Mouse (Mus musculus): ENCODE measurements around the gene Cyb5d1. TPM values are rescaled to one million over a fixed set of nuclear protein-coding genes. Genes with fewer than 3 reads are reported as not detected.
A peak's percentile ranks its signal among the peaks of the same experiment; 100 is the strongest.

The Cyb5d1 gene
- polyA plus RNA-seq, 1 experiment from 2014 or later = 22.1 TPM

- Histone ChIP-seq H3K4me2 (ENCODE audit: low read length) (peak overlapping the region; percentile 93), H3K36me3 (ENCODE audit: control insufficient read depth, insufficient read depth, low read length) (peaks cover 13% of the 10 kb centered on the region), H3K9me3 (ENCODE audit: control insufficient read depth, low read length) (no peaks in the 10 kb centered on the region), H3K27me3 (ENCODE audit: control insufficient read depth, insufficient read depth, low read length) (no peaks in the 10 kb centered on the region), H3K27ac (replicated peaks in 1 of 2; ENCODE audit: control insufficient read depth in 1 of 2, insufficient read depth in 1 of 2, low read depth in 2 of 2, low read length in 2 of 2) (peak overlapping the region; percentile 79 to 97), H3K4me3 (ENCODE audit: control insufficient read depth in 1 of 2, insufficient read depth in 1 of 2, low read depth in 1 of 2, low read length in 2 of 2) (peak overlapping the region; percentile 89 to 97), H3K9ac (ENCODE audit: low read length) (peak overlapping the region; percentile 99), H3K4me1 (ENCODE audit: control insufficient read depth in 2 of 2, insufficient read depth in 2 of 2, low read length in 2 of 2) (peaks cover 39 to 60% of the 10 kb centered on the region in 2 experiments)
- WGBS = 1% methylated on average over 22 of the region's 22 CpGs
- peak; percentile 7; the same call in 1 of the 2 replicates for ATAC-seq (ENCODE audit: insufficient number of reproducible peaks, insufficient read depth, low FRiP score, low read depth)
These were observed 27.6 kb downstream of the Cyb5d1 start for GRCm38 (mm10) chr11:69367616-69368355.

GRCm38 (mm10) chr11:69366855-69367615 is 28.4 kb downstream of the Cyb5d1 start:
- no peaks in the 10 kb centered on the region for H3K27me3 ChIP-seq (ENCODE audit: control insufficient read depth, insufficient read depth, low read length)
- H3K4me1 ChIP-seq (ENCODE audit: control insufficient read depth in 2 of 2, insufficient read depth in 2 of 2, low read length in 2 of 2) = peaks cover 34 to 53% of the 10 kb centered on the region in 2 experiments
- peak overlapping the region; percentile 89 to 97 for H3K4me3 ChIP-seq (ENCODE audit: control insufficient read depth in 1 of 2, insufficient read depth in 1 of 2, low read depth in 1 of 2, low read length in 2 of 2)
- peaks cover 19% of the 10 kb centered on the region for H3K36me3 ChIP-seq (ENCODE audit: control insufficient read depth, insufficient read depth, low read length)
- ATAC-seq (ENCODE audit: insufficient number of reproducible peaks, insufficient read depth, low FRiP score, low read depth) = no peak
- whole genome bisulfite sequencing = under 1% methylated on average over 22 of the region's 22 CpGs
- H3K9ac ChIP-seq (ENCODE audit: low read length) = peak overlapping the region; percentile 99
- H3K4me2 ChIP-seq (ENCODE audit: low read length) = peak overlapping the region; percentile 93
- no peaks in the 10 kb centered on the region for H3K9me3 ChIP-seq (ENCODE audit: control insufficient read depth, low read length)
- peak overlapping the region; percentile 79 to 97 for H3K27ac ChIP-seq (replicated peaks in 1 of 2; ENCODE audit: control insufficient read depth in 1 of 2, insufficient read depth in 1 of 2, low read depth in 2 of 2, low read length in 2 of 2)

GRCm38 (mm10) chr11:69366157-69366854 is 29.1 kb downstream of the Cyb5d1 start:
- 1% methylated on average over 26 of the region's 26 CpGs for WGBS
- H3K9me3 ChIP-seq (ENCODE audit: control insufficient read depth, low read length) = no peaks in the 10 kb centered on the region
- H3K27ac ChIP-seq (replicated peaks in 1 of 2; ENCODE audit: control insufficient read depth in 1 of 2, insufficient read depth in 1 of 2, low read depth in 2 of 2, low read length in 2 of 2) = peak overlapping the region; percentile 66 to 97
- H3K4me2 ChIP-seq (ENCODE audit: low read length) = peak overlapping the region; percentile 93
- H3K36me3 ChIP-seq (ENCODE audit: control insufficient read depth, insufficient read depth, low read length) = peaks cover 26% of the 10 kb centered on the region
- no peaks in the 10 kb centered on the region for H3K27me3 ChIP-seq (ENCODE audit: control insufficient read depth, insufficient read depth, low read length)
- peak overlapping the region; percentile 99 for H3K9ac ChIP-seq (ENCODE audit: low read length)
- H3K4me3 ChIP-seq (ENCODE audit: control insufficient read depth in 1 of 2, insufficient read depth in 1 of 2, low read depth in 1 of 2, low read length in 2 of 2) = peak overlapping the region; percentile 7 to 97
- ATAC-seq (ENCODE audit: insufficient number of reproducible peaks, insufficient read depth, low FRiP score, low read depth) = peak; percentile 66
- H3K4me1 ChIP-seq (ENCODE audit: control insufficient read depth in 2 of 2, insufficient read depth in 2 of 2, low read length in 2 of 2) = peaks cover 32 to 47% of the 10 kb centered on the region in 2 experiments

GRCm38 (mm10) chr11:69365722-69366121 is 29.7 kb downstream of the Cyb5d1 start:
- no peaks in the 10 kb centered on the region for H3K9me3 ChIP-seq (ENCODE audit: control insufficient read depth, low read length)
- H3K4me1 ChIP-seq (ENCODE audit: control insufficient read depth in 2 of 2, insufficient read depth in 2 of 2, low read length in 2 of 2) = peaks cover 29 to 42% of the 10 kb centered on the region in 2 experiments
- H3K9ac ChIP-seq (ENCODE audit: low read length) = peak overlapping the region; percentile 56
- H3K27me3 ChIP-seq (ENCODE audit: control insufficient read depth, insufficient read depth, low read length) = no peaks in the 10 kb centered on the region
- WGBS = 32% methylated on average over 6 of the region's 6 CpGs
- peak overlapping the region; percentile 7 to 97; a peak in 3 of 4 replicates for H3K4me3 ChIP-seq (ENCODE audit: control insufficient read depth in 1 of 2, insufficient read depth in 1 of 2, low read depth in 1 of 2, low read length in 2 of 2)
- peaks cover 32% of the 10 kb centered on the region for H3K36me3 ChIP-seq (ENCODE audit: control insufficient read depth, insufficient read depth, low read length)
- H3K27ac ChIP-seq (replicated peaks in 1 of 2; ENCODE audit: control insufficient read depth in 1 of 2, insufficient read depth in 1 of 2, low read depth in 2 of 2, low read length in 2 of 2) = peak overlapping the region; percentile 66 to 97
- no peak for ATAC-seq (ENCODE audit: insufficient number of reproducible peaks, insufficient read depth, low FRiP score, low read depth)
- peak overlapping the region; percentile 93 for H3K4me2 ChIP-seq (ENCODE audit: low read length)

- peak; percentile 68 for ATAC-seq (ENCODE audit: insufficient number of reproducible peaks, insufficient read depth, low FRiP score, low read depth)
- H3K9ac ChIP-seq (ENCODE audit: low read length) = peak overlapping the region; percentile 56; the same call in 1 of the 2 replicates
- WGBS = under 1% methylated on average over 6 of the region's 6 CpGs
- H3K4me3 ChIP-seq (ENCODE audit: control insufficient read depth in 1 of 2, insufficient read depth in 1 of 2, low read depth in 1 of 2, low read length in 2 of 2) = no peak overlapping the region
- H3K36me3 ChIP-seq (ENCODE audit: control insufficient read depth, insufficient read depth, low read length) = peaks cover 40% of the 10 kb centered on the region
- H3K27ac ChIP-seq (replicated peaks in 1 of 2; ENCODE audit: control insufficient read depth in 1 of 2, insufficient read depth in 1 of 2, low read depth in 2 of 2, low read length in 2 of 2) = peak overlapping the region in 1 of 2 experiments; percentile 97; a peak in 2 of 4 replicates
- peak overlapping the region; percentile 93 for H3K4me2 ChIP-seq (ENCODE audit: low read length)
- no peaks in the 10 kb centered on the region for H3K9me3 ChIP-seq (ENCODE audit: control insufficient read depth, low read length)
- no peaks in the 10 kb centered on the region for H3K27me3 ChIP-seq (ENCODE audit: control insufficient read depth, insufficient read depth, low read length)
- peaks cover 28 to 37% of the 10 kb centered on the region in 2 experiments for H3K4me1 ChIP-seq (ENCODE audit: control insufficient read depth in 2 of 2, insufficient read depth in 2 of 2, low read length in 2 of 2)
These were observed 30.5 kb downstream of the Cyb5d1 start for GRCm38 (mm10) chr11:69364910-69365309.

GRCm38 (mm10) chr11:69364376-69364775 is 31.1 kb downstream of the Cyb5d1 start:
- Histone ChIP-seq H3K4me3 (ENCODE audit: control insufficient read depth in 1 of 2, insufficient read depth in 1 of 2, low read depth in 1 of 2, low read length in 2 of 2) (no peak overlapping the region), H3K27me3 (ENCODE audit: control insufficient read depth, insufficient read depth, low read length) (no peaks in the 10 kb centered on the region)

GRCm38 (mm10) chr11:69362479-69362878 is 33.0 kb downstream of the Cyb5d1 start:
- WGBS = 82% methylated on average over 2 of the region's 2 CpGs
- H3K9me3 ChIP-seq (ENCODE audit: control insufficient read depth, low read length) = no peaks in the 10 kb centered on the region

More at GRCm38 (mm10) chr11:69364376-69364775, 31.1 kb downstream of the Cyb5d1 start:
- 53% methylated on average over 8 of the region's 8 CpGs for WGBS
- Histone ChIP-seq H3K4me2 (ENCODE audit: low read length) (peak overlapping the region; percentile 93), H3K27ac (replicated peaks in 1 of 2; ENCODE audit: control insufficient read depth in 1 of 2, insufficient read depth in 1 of 2, low read depth in 2 of 2, low read length in 2 of 2) (peak overlapping the region in 1 of 2 experiments; percentile 97; a peak in 1 of 4 replicates), H3K36me3 (ENCODE audit: control insufficient read depth, insufficient read depth, low read length) (peaks cover 45% of the 10 kb centered on the region), H3K9me3 (ENCODE audit: control insufficient read depth, low read length) (no peaks in the 10 kb centered on the region), H3K4me1 (ENCODE audit: control insufficient read depth in 2 of 2, insufficient read depth in 2 of 2, low read length in 2 of 2) (peaks cover 28 to 32% of the 10 kb centered on the region in 2 experiments), H3K9ac (ENCODE audit: low read length) (peak overlapping the region; percentile 34)
- ATAC-seq (ENCODE audit: insufficient number of reproducible peaks, insufficient read depth, low FRiP score, low read depth) = no peak

More at GRCm38 (mm10) chr11:69362479-69362878, 33.0 kb downstream of the Cyb5d1 start:
- H3K4me3 ChIP-seq (ENCODE audit: control insufficient read depth in 1 of 2, insufficient read depth in 1 of 2, low read depth in 1 of 2, low read length in 2 of 2) = no peak overlapping the region
- no peak overlapping the region for H3K27ac ChIP-seq (replicated peaks in 1 of 2; ENCODE audit: control insufficient read depth in 1 of 2, insufficient read depth in 1 of 2, low read depth in 2 of 2, low read length in 2 of 2)
- H3K4me1 ChIP-seq (ENCODE audit: control insufficient read depth in 2 of 2, insufficient read depth in 2 of 2, low read length in 2 of 2) = peaks cover 24 to 25% of the 10 kb centered on the region in 2 experiments
- H3K36me3 ChIP-seq (ENCODE audit: control insufficient read depth, insufficient read depth, low read length) = peaks cover 64% of the 10 kb centered on the region
- no peak overlapping the region for H3K4me2 ChIP-seq (ENCODE audit: low read length)
- no peak for ATAC-seq (ENCODE audit: insufficient number of reproducible peaks, insufficient read depth, low FRiP score, low read depth)
- H3K27me3 ChIP-seq (ENCODE audit: control insufficient read depth, insufficient read depth, low read length) = no peaks in the 10 kb centered on the region
- H3K9ac ChIP-seq (ENCODE audit: low read length) = no peak overlapping the region

All from heart, embryonic 14.5 days (tissue).